Mouse (Mus musculus) duodenum, adult 2 months (tissue): ENCODE measurements around the gene H2-M10.6. TPM values are rescaled to one million over a fixed set of nuclear protein-coding genes. Genes with fewer than 3 reads are reported as not detected.

Experiments
- polyA plus RNA-seq: library from polyadenylated mRNA; depleted of rRNA; stranded (reverse); fragments of >200 nt; gene quantifications from 2 replicates; pipeline ENCODE4 v1.2.3, GENCODE M21; 2012; ENCODE audit warnings: low replicate concordance; rRNA removed

The H2-M10.6 gene
- polyA plus RNA-seq: not detected in 2 replicates

GRCm38 (mm10) chr17:36811871-36812270 lies at the start of gene H2-M10.6:
TSS of gene H2-M10.6 (plus strand) at chr17:36812171.

GRCm38 (mm10) chr17:36772610-36773009 lies 39.4 kb upstream of the H2-M10.6 start, which contains the start of gene H2-M10.5:
TSS of gene H2-M10.5 (plus strand) at chr17:36772910.

GRCm38 (mm10) chr17:36836874-36837647 lies 25.1 kb downstream of the H2-M10.6 start, which contains the start of gene Trim26:
TSS of gene Trim26 (plus strand) at chr17:36837134.

Other genes starting within 250 kb of the H2-M10.6 start
- 0.09 TPM in 1 of 2 replicates, not detected in the other for gene H2-M9, start 169.5 kb upstream of the H2-M10.6 start, polyA plus RNA-seq
- gene H2-M1, start 140.0 kb upstream of the H2-M10.6 start, polyA plus RNA-seq: not detected in 2 replicates
- gene H2-M10.5, start 39.3 kb upstream of the H2-M10.6 start, polyA plus RNA-seq: not detected in 2 replicates
- gene Trim26, start 25.0 kb downstream of the H2-M10.6 start, polyA plus RNA-seq: 26.0 and 26.5 TPM in 2 replicates
- 7.4 and 33.1 TPM in 2 replicates for gene Trim15, start 55.0 kb downstream of the H2-M10.6 start, polyA plus RNA-seq
- 0.05 TPM in 1 of 2 replicates, not detected in the other for gene Trim10, start 57.4 kb downstream of the H2-M10.6 start, polyA plus RNA-seq
- 15.0 and 31.3 TPM in 2 replicates for gene Trim40, start 78.0 kb downstream of the H2-M10.6 start, polyA plus RNA-seq
- gene Trim31, start 85.9 kb downstream of the H2-M10.6 start, polyA plus RNA-seq: 26.5 and 31.2 TPM in 2 replicates
- gene Rnf39, start 130.7 kb downstream of the H2-M10.6 start, polyA plus RNA-seq: 4.6 and 6.2 TPM in 2 replicates
- gene Ppp1r11, start 139.6 kb downstream of the H2-M10.6 start, polyA plus RNA-seq: 21.9 and 27.9 TPM in 2 replicates
- 16.1 and 17.6 TPM in 2 replicates for gene Znrd1, start 146.4 kb downstream of the H2-M10.6 start, polyA plus RNA-seq
- 0.25 and 0.28 TPM in 2 replicates for gene Znrd1as, start 146.4 kb downstream of the H2-M10.6 start, polyA plus RNA-seq
- gene 2410137M14Rik, start 169.1 kb downstream of the H2-M10.6 start, polyA plus RNA-seq: not detected in 2 replicates
- gene H2-M5, start 177.4 kb downstream of the H2-M10.6 start, polyA plus RNA-seq: 0.19 TPM in 1 of 2 replicates, not detected in the other
- gene Zfp57, start 189.0 kb downstream of the H2-M10.6 start, polyA plus RNA-seq: 0.64 and 1.1 TPM in 2 replicates
- not detected in 2 replicates for gene Mog, start 211.2 kb downstream of the H2-M10.6 start, polyA plus RNA-seq
- 5.3 and 11.2 TPM in 2 replicates for gene Gabbr1, start 233.8 kb downstream of the H2-M10.6 start, polyA plus RNA-seq